Mouse (Mus musculus): ENCODE data around the gene Gpc4.
A peak's percentile ranks its signal among the peaks of the same experiment; 100 is the strongest.

Gene Gpc4

GRCm38 (mm10) chrX:52164738-52165554, at the start of gene Gpc4:
Gene Gpc4, minus strand, starts transcription at chrX:52165252.
- peak in 1 of 2 experiments; percentile 16 for DNase-seq (ENCODE audit: low spot score in 2 of 2)

- DNase-seq (ENCODE audit: low spot score in 2 of 2), result no peak
These were observed 47.8 kb upstream of the Gpc4 start for GRCm38 (mm10) chrX:52212846-52213245.

- DNase-seq (ENCODE audit: low spot score in 2 of 2), result no peak
These were observed 34.8 kb upstream of the Gpc4 start for GRCm38 (mm10) chrX:52199836-52200235.

- DNase-seq (ENCODE audit: low spot score in 2 of 2), result no peak
These were observed 28.4 kb upstream of the Gpc4 start for GRCm38 (mm10) chrX:52193311-52193968.

GRCm38 (mm10) chrX:52189094-52189493, 24.0 kb upstream of the Gpc4 start:
- no peak for DNase-seq (ENCODE audit: low spot score in 2 of 2)

GRCm38 (mm10) chrX:52183551-52184442, 18.7 kb upstream of the Gpc4 start:
- DNase-seq (ENCODE audit: low spot score in 2 of 2), result no peak

- no peak for DNase-seq (ENCODE audit: low spot score in 2 of 2)
These were observed 16.3 kb upstream of the Gpc4 start for GRCm38 (mm10) chrX:52181401-52181800.

- no peak for DNase-seq (ENCODE audit: low spot score in 2 of 2)
These were observed 12.0 kb upstream of the Gpc4 start for GRCm38 (mm10) chrX:52177067-52177466.

- no peak for DNase-seq (ENCODE audit: low spot score in 2 of 2)
These were observed 2.6 kb upstream of the Gpc4 start for GRCm38 (mm10) chrX:52167519-52168244.

GRCm38 (mm10) chrX:52165555-52165938, 495 bp upstream of the Gpc4 start:
- DNase-seq (ENCODE audit: low spot score in 2 of 2), result no peak

- no peak for DNase-seq (ENCODE audit: low spot score in 2 of 2)
These were observed 816 bp downstream of the Gpc4 start for GRCm38 (mm10) chrX:52164134-52164737.

GRCm38 (mm10) chrX:52163418-52164133, 1.5 kb downstream of the Gpc4 start:
- DNase-seq (ENCODE audit: low spot score in 2 of 2), result no peak

GRCm38 (mm10) chrX:52162756-52163155, 2.3 kb downstream of the Gpc4 start:
- DNase-seq (ENCODE audit: low spot score in 2 of 2), result no peak

- no peak for DNase-seq (ENCODE audit: low spot score in 2 of 2)
These were observed 2.8 kb downstream of the Gpc4 start for GRCm38 (mm10) chrX:52162206-52162605.

- DNase-seq (ENCODE audit: low spot score in 2 of 2), result no peak
These were observed 5.4 kb downstream of the Gpc4 start for GRCm38 (mm10) chrX:52159621-52160020.

- DNase-seq (ENCODE audit: low spot score in 2 of 2), result no peak
These were observed 9.6 kb downstream of the Gpc4 start for GRCm38 (mm10) chrX:52155408-52155953.

GRCm38 (mm10) chrX:52154821-52155220, 10.2 kb downstream of the Gpc4 start:
- no peak for DNase-seq (ENCODE audit: low spot score in 2 of 2)

GRCm38 (mm10) chrX:52153451-52153850, 11.6 kb downstream of the Gpc4 start:
- DNase-seq (ENCODE audit: low spot score in 2 of 2), result no peak

GRCm38 (mm10) chrX:52152961-52153360, 12.1 kb downstream of the Gpc4 start:
- DNase-seq (ENCODE audit: low spot score in 2 of 2), result no peak

- DNase-seq (ENCODE audit: low spot score in 2 of 2), result no peak
These were observed 13.5 kb downstream of the Gpc4 start for GRCm38 (mm10) chrX:52151555-52151954.

Data from frontal cortex, postnatal 25 days (tissue).